In genomic region chr7:56019930-56020253, GRCm38 (mm10) we compare ENCODE assay signal across 8 mouse cellular contexts. TPM values are rescaled to one million over a fixed set of nuclear protein-coding genes. Genes with fewer than 3 reads are reported as not detected.
A peak's percentile ranks its signal among the peaks of the same experiment; 100 is the strongest.
DNase-seq lines count a peak whose midpoint lies in the region; ATAC-seq lines count a peak whose summit lies in the region.

Gene Nipa1 (minus strand): TSS chr7:56019954.

- peak within 1 kb of the TSS; percentile 76 for H3K27ac ChIP-seq in embryonic facial prominence, embryonic 12.5 days
- H3K27ac ChIP-seq in intestine, embryonic 14.5 days (ENCODE audit: low read depth): no peak within 1 kb of the TSS
- peak within 1 kb of the TSS; percentile 53; the same call in 1 of the 2 replicates for H3K27ac ChIP-seq in midbrain, embryonic 11.5 days (ENCODE audit: low read depth, low read length)

- H3K9me3 ChIP-seq in embryonic facial prominence, embryonic 12.5 days: no peaks in the 10 kb centered on the region
- no peaks in the 10 kb centered on the region for H3K9me3 ChIP-seq in intestine, embryonic 14.5 days (ENCODE audit: control insufficient read depth, low read length)
- H3K9me3 ChIP-seq in midbrain, embryonic 11.5 days (ENCODE audit: control insufficient read depth, low read length): no peaks in the 10 kb centered on the region

- H3K27me3 ChIP-seq in embryonic facial prominence, embryonic 12.5 days: no peaks in the 10 kb centered on the region
- no peaks in the 10 kb centered on the region for H3K27me3 ChIP-seq in intestine, embryonic 14.5 days (replicated peaks; ENCODE audit: control insufficient read depth, insufficient read depth, low read length)
- H3K27me3 ChIP-seq in midbrain, embryonic 11.5 days (ENCODE audit: control insufficient read depth, insufficient read depth, low read length): no peaks in the 10 kb centered on the region

- H3K36me3 ChIP-seq in embryonic facial prominence, embryonic 12.5 days: no peaks in the 10 kb centered on the region
- H3K36me3 ChIP-seq in intestine, embryonic 14.5 days (ENCODE audit: control insufficient read depth, insufficient read depth, low read length): no peaks in the 10 kb centered on the region
- H3K36me3 ChIP-seq in midbrain, embryonic 11.5 days (ENCODE audit: control insufficient read depth, insufficient read depth, low read length): no peaks in the 10 kb centered on the region

- H3K4me1 ChIP-seq in embryonic facial prominence, embryonic 12.5 days: peaks cover 3% of the 10 kb centered on the region
- peaks cover 5% of the 10 kb centered on the region; the same call in 1 of the 2 replicates for H3K4me1 ChIP-seq in intestine, embryonic 14.5 days (replicated peaks; ENCODE audit: control insufficient read depth, insufficient read depth, low read length)
- H3K4me1 ChIP-seq in midbrain, embryonic 11.5 days (ENCODE audit: control insufficient read depth, insufficient read depth, low read length): peaks cover 2% of the 10 kb centered on the region; the same call in 1 of the 2 replicates

- no peak for ATAC-seq in embryonic facial prominence, embryonic 12.5 days (ENCODE audit: insufficient number of reproducible peaks, insufficient read depth, low FRiP score, low TSS enrichment)
- ATAC-seq in intestine, embryonic 14.5 days (replicated peaks; ENCODE audit: low FRiP score, low TSS enrichment, low read depth): no peak
- ATAC-seq in midbrain, embryonic 11.5 days (ENCODE audit: low FRiP score): no peak
- ATAC-seq in cerebellum, adult (ENCODE audit: insufficient number of reproducible peaks, low FRiP score, low TSS enrichment): no peak

- peak within 1 kb of the TSS; percentile 77 for H3K4me2 ChIP-seq in embryonic facial prominence, embryonic 12.5 days (replicated peaks)
- peak within 1 kb of the TSS; percentile 51 for H3K4me2 ChIP-seq in intestine, embryonic 14.5 days (ENCODE audit: low read length)
- H3K4me2 ChIP-seq in midbrain, embryonic 11.5 days: peak within 1 kb of the TSS; percentile 77

- peak within 1 kb of the TSS; percentile 74 for H3K9ac ChIP-seq in embryonic facial prominence, embryonic 12.5 days
- H3K9ac ChIP-seq in intestine, embryonic 14.5 days (ENCODE audit: low read length): peak within 1 kb of the TSS; percentile 73
- H3K9ac ChIP-seq in midbrain, embryonic 11.5 days (ENCODE audit: low read length): peak within 1 kb of the TSS; percentile 76

- peak within 1 kb of the TSS; percentile 68 for H3K4me3 ChIP-seq in embryonic facial prominence, embryonic 12.5 days
- H3K4me3 ChIP-seq in intestine, embryonic 14.5 days (ENCODE audit: low read depth, low read length): peak within 1 kb of the TSS; percentile 73
- peak within 1 kb of the TSS; percentile 58 for H3K4me3 ChIP-seq in midbrain, embryonic 11.5 days (ENCODE audit: low read depth, low read length)

- WGBS in embryonic facial prominence, embryonic 12.5 days: 57% methylated on average over 3 of the region's 3 CpGs
- WGBS in intestine, embryonic 14.5 days: 53% methylated on average over 3 of the region's 3 CpGs
- 57% methylated on average over 3 of the region's 3 CpGs for WGBS in midbrain, embryonic 11.5 days

- DNase-seq in left cerebral cortex, adult 18-20 months (ENCODE audit: low spot score in 2 of 2): no peak
- no peak for DNase-seq in left cerebral cortex, adult 9 months (ENCODE audit: low spot score in 2 of 2)
- DNase-seq in intestine, embryonic 14.5 days (ENCODE audit: low spot score): no peak
- DNase-seq in midbrain, embryonic 11.5 days (ENCODE audit: low spot score, missing footprints): no peak
- DNase-seq in B cell, adult 2 months: no peak
- no peak for DNase-seq in kidney, adult 8-10 months

RNA-seq across cellular contexts. Expression of gene Nipa1, which starts in this region (rescaled TPM):
- 10 to 100 TPM; 61.8 to 64.3 TPM for total RNA-seq in left cerebral cortex, adult 18-20 months (2021)
- 9.9 and 10.0 TPM in 2 replicates for polyA plus RNA-seq in embryonic facial prominence, embryonic 12.5 days (2016; fragmentation: Nextera tagmentation; extraction: Ambion mirVana)
- polyA plus RNA-seq in intestine, embryonic 14.5 days (2014; fragmentation: Nextera tagmentation; extraction: Ambion mirVana): 6.0 and 6.5 TPM in 2 replicates
- polyA plus RNA-seq in midbrain, embryonic 11.5 days (2014; fragmentation: Nextera tagmentation; extraction: Ambion mirVana): 10.2 and 10.9 TPM in 2 replicates
